In genomic region chr6:118594070-118594469, GRCm38 (mm10) we compare ENCODE assay signal across 8 mouse cellular contexts. TPM values are rescaled to one million over a fixed set of nuclear protein-coding genes. Genes with fewer than 3 reads are reported as not detected.
DNase-seq lines count a peak whose midpoint lies in the region; ATAC-seq and TF ChIP-seq lines count a peak whose summit lies in the region.

No protein-coding gene starts in this region.

- H3K27me3 ChIP-seq in hindbrain, embryonic 11.5 days (ENCODE audit: control insufficient read depth, insufficient read depth, low read length): peaks cover 8% of the 10 kb centered on the region
- peaks cover 31% of the 10 kb centered on the region for H3K27me3 ChIP-seq in liver, postnatal 0 days (ENCODE audit: insufficient read depth, low read length)

- no peak for TF ChIP-seq CTCF in liver, postnatal 0 days (IDR thresholded peaks at IDR 0.05; ENCODE audit: low read depth)

- peak; percentile 61 for ATAC-seq in hindbrain, embryonic 11.5 days (ENCODE audit: low FRiP score)
- no peak for ATAC-seq in liver, postnatal 0 days

- 36% methylated on average over 10 of the region's 10 CpGs for WGBS in hindbrain, embryonic 11.5 days
- WGBS in liver, postnatal 0 days (ENCODE audit: insufficient replicate concordance): 30% methylated on average over 10 of the region's 10 CpGs

- H3K4me2 ChIP-seq in hindbrain, embryonic 11.5 days (replicated peaks; ENCODE audit: low read depth, low read length): peak overlapping the region; percentile 69
- peak overlapping the region; percentile 76 for H3K4me2 ChIP-seq in liver, postnatal 0 days (ENCODE audit: low read depth, low read length)

- H3K27ac ChIP-seq in hindbrain, embryonic 11.5 days (ENCODE audit: low read depth, low read length): no peak overlapping the region
- H3K27ac ChIP-seq in liver, postnatal 0 days (ENCODE audit: low read depth): no peak overlapping the region

- H3K9me3 ChIP-seq in hindbrain, embryonic 11.5 days (ENCODE audit: control insufficient read depth, low read length): no peaks in the 10 kb centered on the region
- H3K9me3 ChIP-seq in liver, postnatal 0 days (ENCODE audit: low read length): no peaks in the 10 kb centered on the region

- TF ChIP-seq EP300 in liver, postnatal 0 days (IDR thresholded peaks at IDR 0.05; ENCODE audit: low read depth): no peak

- peak overlapping the region; percentile 38 for H3K4me3 ChIP-seq in hindbrain, embryonic 11.5 days (ENCODE audit: low read depth, low read length)
- H3K4me3 ChIP-seq in liver, postnatal 0 days (ENCODE audit: low read depth, low read length): peak overlapping the region; percentile 46

- H3K4me1 ChIP-seq in hindbrain, embryonic 11.5 days (replicated peaks; ENCODE audit: control insufficient read depth, insufficient read depth, low read length): no peaks in the 10 kb centered on the region
- H3K4me1 ChIP-seq in liver, postnatal 0 days (ENCODE audit: insufficient read depth): peaks cover 8% of the 10 kb centered on the region; the same call in 1 of the 2 replicates

- no peaks in the 10 kb centered on the region for H3K36me3 ChIP-seq in hindbrain, embryonic 11.5 days (ENCODE audit: control insufficient read depth, insufficient read depth, low read length)
- H3K36me3 ChIP-seq in liver, postnatal 0 days (replicated peaks; ENCODE audit: insufficient read depth, low read length): no peaks in the 10 kb centered on the region

- peak; percentile 8 for DNase-seq in CD4-positive helper T cell, adult 2 months (ENCODE audit: low read depth, low spot score)
- DNase-seq in ES-CJ7 (ENCODE audit: low read depth, low spot score): peak; percentile 83
- no peak for DNase-seq in hindbrain, embryonic 11.5 days (ENCODE audit: low spot score)
- DNase-seq in liver, postnatal 0 days: no peak
- DNase-seq in cerebellum, postnatal 36 days: no peak
- DNase-seq in urinary bladder, postnatal 36 days (ENCODE audit: low spot score in 2 of 2): no peak
- DNase-seq in spleen, postnatal 36 days (ENCODE audit: low spot score in 2 of 2): no peak
- DNase-seq in cerebellum, adult 9-10 months: no peak

- H3K9ac ChIP-seq in hindbrain, embryonic 11.5 days (ENCODE audit: low read depth, low read length): no peak overlapping the region
- H3K9ac ChIP-seq in liver, postnatal 0 days (replicated peaks): no peak overlapping the region

RNA-seq across cellular contexts. Expression of gene Ankrd26, which starts 32.0 kb away (rescaled TPM):
- polyA plus RNA-seq in hindbrain, embryonic 11.5 days (2014; fragmentation: Nextera tagmentation; extraction: Ambion mirVana): 19.7 and 21.7 TPM in 2 replicates
- 3.8 and 5.6 TPM in 2 replicates for polyA plus RNA-seq in liver, postnatal 0 days (2015; fragmentation: Nextera tagmentation; extraction: Ambion mirVana)

Comparison
In these comparisons a context has a peak if more than half of its experiments do, and no peak if none do; other contexts are left out.
1. DNase-seq: peak in CD4-positive helper T cell, adult 2 months (single experiment) and ES-CJ7 (single experiment); none in hindbrain, embryonic 11.5 days (single experiment), liver, postnatal 0 days (single experiment), cerebellum, postnatal 36 days (0 of 2), urinary bladder, postnatal 36 days (0 of 2), spleen, postnatal 36 days (0 of 2) and cerebellum, adult 9-10 months (single experiment).